Mouse (Mus musculus): ENCODE data around the gene Nostrin. TPM values are rescaled to one million over a fixed set of nuclear protein-coding genes. Genes with fewer than 3 reads are reported as not detected.
A peak's percentile ranks its signal among the peaks of the same experiment; 100 is the strongest.

Gene Nostrin
- polyA plus RNA-seq, 1 experiment from 2014 or later: 2.0 TPM

GRCm38 (mm10) chr2:69205791-69206351 lies 70.3 kb downstream of the Nostrin start, which contains the start of gene Spc25:
Spc25 (minus strand) TSS chr2:69206194.
- H3K27me3 ChIP-seq (replicated peaks): no peaks in the 10 kb centered on the region
- H3K4me1 ChIP-seq: peaks cover 14% of the 10 kb centered on the region; the same call in 1 of the 2 replicates
- WGBS: under 1% methylated on average over 44 of the region's 46 CpGs
- H3K9ac ChIP-seq (replicated peaks): peak within 1 kb of the TSS; percentile 47
- H3K9me3 ChIP-seq (replicated peaks): no peaks in the 10 kb centered on the region
- no peak within 1 kb of the TSS for H3K27ac ChIP-seq (replicated peaks)
- peak within 1 kb of the TSS; percentile 71 for H3K4me3 ChIP-seq (replicated peaks)
- peak within 1 kb of the TSS; percentile 96 for H3K4me2 ChIP-seq
- no peaks in the 10 kb centered on the region for H3K36me3 ChIP-seq
- ATAC-seq (ENCODE audit: low FRiP score): peak; percentile 100

GRCm38 (mm10) chr2:69206523-69206922 lies 70.9 kb downstream of the Nostrin start:
- Histone ChIP-seq H3K4me2 (peak overlapping the region; percentile 96), H3K9ac (replicated peaks) (no peak overlapping the region), H3K4me3 (replicated peaks) (no peak overlapping the region), H3K4me1 (peaks cover 14% of the 10 kb centered on the region; the same call in 1 of the 2 replicates), H3K27me3 (replicated peaks) (no peaks in the 10 kb centered on the region), H3K36me3 (no peaks in the 10 kb centered on the region), H3K9me3 (replicated peaks) (no peaks in the 10 kb centered on the region), H3K27ac (replicated peaks) (no peak overlapping the region)
- no peak for ATAC-seq (ENCODE audit: low FRiP score)
- 25% methylated on average over 7 of the region's 7 CpGs for WGBS

DNA sequence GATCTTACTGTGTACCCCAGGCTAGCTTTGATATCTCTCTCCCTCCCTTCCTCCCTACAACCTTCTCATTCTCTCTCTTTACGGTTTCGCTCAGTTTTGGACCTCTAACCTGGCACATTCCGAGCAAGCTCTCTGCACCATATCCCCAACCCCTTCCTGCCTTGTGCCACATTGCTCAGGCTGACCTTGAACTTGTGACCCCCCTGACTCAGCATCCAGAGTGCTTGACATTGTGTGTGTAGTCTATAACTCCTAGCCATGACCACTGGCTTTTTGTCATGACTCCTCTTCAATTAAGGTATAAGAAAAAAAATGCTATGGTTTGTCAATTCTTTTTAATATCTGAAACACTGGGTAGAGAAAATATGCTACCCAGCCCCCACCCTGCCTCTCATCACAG lies 74.1 kb downstream of the Nostrin start:
- H3K4me2 ChIP-seq: no peak overlapping the region
- H3K4me3 ChIP-seq (replicated peaks): no peak overlapping the region
- WGBS: 82% methylated on average over 3 of the region's 3 CpGs
- H3K9ac ChIP-seq (replicated peaks): no peak overlapping the region
- H3K27me3 ChIP-seq (replicated peaks): no peaks in the 10 kb centered on the region
- no peak for ATAC-seq (ENCODE audit: low FRiP score)
- H3K36me3 ChIP-seq: no peaks in the 10 kb centered on the region
- H3K9me3 ChIP-seq (replicated peaks): no peaks in the 10 kb centered on the region
- H3K27ac ChIP-seq (replicated peaks): no peak overlapping the region
- H3K4me1 ChIP-seq: peaks cover 14% of the 10 kb centered on the region; the same call in 1 of the 2 replicates

GRCm38 (mm10) chr2:69210773-69211172 lies 75.2 kb downstream of the Nostrin start, which contains the start of gene G6pc2:
G6pc2 (plus strand) TSS chr2:69211073.
- WGBS: 75% methylated on average over 7 of the region's 7 CpGs

DNA sequence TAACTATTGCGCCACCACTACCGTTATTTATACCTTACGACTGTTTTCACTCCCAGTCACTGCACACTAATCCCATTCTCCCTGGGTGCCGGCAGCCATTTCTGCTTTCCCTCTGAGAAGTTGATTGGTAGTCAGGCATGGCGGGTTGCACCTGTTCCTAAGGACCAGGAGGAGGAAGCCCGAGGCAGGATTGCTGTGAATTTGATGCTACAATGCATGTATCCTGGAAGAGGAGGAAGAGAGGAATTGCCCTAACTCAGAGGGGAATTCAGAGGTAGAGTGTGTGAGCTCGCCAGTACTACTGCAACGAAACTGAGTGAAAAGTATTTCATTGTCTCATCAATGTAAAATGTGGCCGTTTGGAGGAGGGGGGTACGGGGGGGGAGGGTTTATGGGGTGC lies 77.1 kb downstream of the Nostrin start:
- Histone ChIP-seq H3K27me3 (replicated peaks) (no peaks in the 10 kb centered on the region), H3K4me2 (no peak overlapping the region), H3K4me3 (replicated peaks) (no peak overlapping the region), H3K9me3 (replicated peaks) (no peaks in the 10 kb centered on the region), H3K4me1 (no peaks in the 10 kb centered on the region), H3K36me3 (no peaks in the 10 kb centered on the region), H3K9ac (replicated peaks) (no peak overlapping the region), H3K27ac (replicated peaks) (no peak overlapping the region)
- peak; percentile 55; the same call in 1 of the 2 replicates for ATAC-seq (ENCODE audit: low FRiP score)
- 56% methylated on average over 10 of the region's 10 CpGs for WGBS

More at GRCm38 (mm10) chr2:69210773-69211172, 75.2 kb downstream of the Nostrin start, which contains the start of gene G6pc2:
- no peaks in the 10 kb centered on the region for H3K27me3 ChIP-seq (replicated peaks)
- H3K4me3 ChIP-seq (replicated peaks): no peak within 1 kb of the TSS
- no peak within 1 kb of the TSS for H3K27ac ChIP-seq (replicated peaks)
- H3K4me2 ChIP-seq: no peak within 1 kb of the TSS
- ATAC-seq (ENCODE audit: low FRiP score): no peak
- peaks cover 4% of the 10 kb centered on the region; the same call in 1 of the 2 replicates for H3K4me1 ChIP-seq
- no peak within 1 kb of the TSS for H3K9ac ChIP-seq (replicated peaks)
- H3K36me3 ChIP-seq: no peaks in the 10 kb centered on the region
- no peaks in the 10 kb centered on the region for H3K9me3 ChIP-seq (replicated peaks)

- Histone ChIP-seq H3K9me3 (replicated peaks) (no peaks in the 10 kb centered on the region), H3K4me2 (no peak overlapping the region), H3K27ac (replicated peaks) (no peak overlapping the region), H3K4me3 (replicated peaks) (no peak overlapping the region), H3K27me3 (replicated peaks) (no peaks in the 10 kb centered on the region), H3K4me1 (no peaks in the 10 kb centered on the region), H3K9ac (replicated peaks) (no peak overlapping the region), H3K36me3 (no peaks in the 10 kb centered on the region)
- no peak for ATAC-seq (ENCODE audit: low FRiP score)
- WGBS: 46% methylated on average over 7 of the region's 7 CpGs
Observed at GRCm38 (mm10) chr2:69215242-69215641, 79.6 kb downstream of the Nostrin start.

DNA sequence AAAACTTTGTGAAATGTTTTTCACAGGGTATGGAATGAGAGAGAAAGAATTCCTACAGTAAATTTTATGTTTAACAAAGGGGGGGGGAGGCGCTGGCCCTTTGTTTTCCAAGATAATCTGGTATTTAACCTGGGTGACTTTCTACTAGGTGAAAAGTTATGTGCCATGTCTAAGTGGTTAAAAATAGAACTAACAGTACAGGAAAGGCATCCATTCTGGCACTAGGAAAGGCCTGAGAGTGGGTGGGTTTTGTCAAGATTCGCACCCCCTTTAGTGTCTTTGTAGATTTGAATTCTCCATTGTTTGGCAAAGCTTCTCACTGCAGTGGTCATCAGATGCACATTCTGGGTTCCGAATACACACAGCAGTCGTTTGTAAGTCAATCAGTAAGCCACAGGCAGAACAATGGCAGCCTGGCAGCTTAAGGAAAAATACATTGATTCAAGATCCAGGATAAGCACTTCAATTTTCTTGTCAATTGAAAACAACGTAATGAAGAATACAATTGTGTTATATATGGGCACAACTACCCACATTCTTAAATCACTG lies 86.3 kb downstream of the Nostrin start:
- H3K9ac ChIP-seq (replicated peaks): no peak overlapping the region
- no peaks in the 10 kb centered on the region for H3K36me3 ChIP-seq
- H3K4me2 ChIP-seq: no peak overlapping the region
- no peak overlapping the region for H3K4me3 ChIP-seq (replicated peaks)
- H3K9me3 ChIP-seq (replicated peaks): no peaks in the 10 kb centered on the region
- H3K27ac ChIP-seq (replicated peaks): no peak overlapping the region
- WGBS: 41% methylated on average over 5 of the region's 5 CpGs
- H3K27me3 ChIP-seq (replicated peaks): no peaks in the 10 kb centered on the region
- peaks cover 5% of the 10 kb centered on the region; the same call in 1 of the 2 replicates for H3K4me1 ChIP-seq
- ATAC-seq (ENCODE audit: low FRiP score): no peak

- Histone ChIP-seq H3K4me3 (replicated peaks) (no peak overlapping the region), H3K36me3 (no peaks in the 10 kb centered on the region), H3K4me2 (no peak overlapping the region), H3K27ac (replicated peaks) (no peak overlapping the region), H3K27me3 (replicated peaks) (no peaks in the 10 kb centered on the region), H3K9me3 (replicated peaks) (no peaks in the 10 kb centered on the region), H3K9ac (replicated peaks) (no peak overlapping the region), H3K4me1 (peaks cover 5% of the 10 kb centered on the region; the same call in 1 of the 2 replicates)
- WGBS: 36% methylated on average over 10 of the region's 10 CpGs
- no peak for ATAC-seq (ENCODE audit: low FRiP score)
Observed at GRCm38 (mm10) chr2:69222815-69223214, 87.2 kb downstream of the Nostrin start.

- H3K9me3 ChIP-seq (replicated peaks): no peaks in the 10 kb centered on the region
- no peaks in the 10 kb centered on the region for H3K27me3 ChIP-seq (replicated peaks)
- peaks cover 5% of the 10 kb centered on the region; the same call in 1 of the 2 replicates for H3K4me1 ChIP-seq
- no peak overlapping the region for H3K4me3 ChIP-seq (replicated peaks)
- no peak for ATAC-seq (ENCODE audit: low FRiP score)
- no peak overlapping the region for H3K9ac ChIP-seq (replicated peaks)
- no peak overlapping the region for H3K27ac ChIP-seq (replicated peaks)
- no peaks in the 10 kb centered on the region for H3K36me3 ChIP-seq
- no peak overlapping the region for H3K4me2 ChIP-seq
- 68% methylated on average over 2 of the region's 2 CpGs for WGBS
Observed at GRCm38 (mm10) chr2:69224724-69225123, 89.1 kb downstream of the Nostrin start.

- Histone ChIP-seq H3K36me3 (no peaks in the 10 kb centered on the region), H3K4me1 (peaks cover 5% of the 10 kb centered on the region; the same call in 1 of the 2 replicates), H3K27me3 (replicated peaks) (no peaks in the 10 kb centered on the region), H3K9me3 (replicated peaks) (no peaks in the 10 kb centered on the region), H3K9ac (replicated peaks) (no peak overlapping the region), H3K4me2 (no peak overlapping the region), H3K27ac (replicated peaks) (no peak overlapping the region), H3K4me3 (replicated peaks) (no peak overlapping the region)
- ATAC-seq (ENCODE audit: low FRiP score): no peak
- WGBS: 95% methylated on average over 9 of the region's 9 CpGs
Observed at GRCm38 (mm10) chr2:69226876-69227275, 91.3 kb downstream of the Nostrin start.

DNA sequence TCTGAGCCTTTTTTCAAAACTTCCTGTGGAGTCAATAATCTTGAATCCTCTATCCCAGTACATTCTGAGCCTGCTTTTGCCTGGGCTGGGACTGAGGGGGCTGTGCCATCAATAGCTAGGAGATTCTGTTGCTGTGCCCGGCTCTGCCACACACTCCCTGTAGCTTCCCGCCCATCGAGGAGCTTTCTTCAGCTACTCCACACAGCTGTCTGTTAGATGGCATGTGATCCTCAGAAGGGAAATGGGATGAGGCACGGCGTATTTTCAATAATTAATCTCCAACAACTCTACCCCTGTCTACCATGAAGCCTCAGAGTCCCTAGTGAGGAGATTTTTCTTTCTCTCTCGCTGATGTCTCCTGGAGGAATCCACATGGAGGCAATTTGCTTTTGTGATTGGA lies 93.0 kb downstream of the Nostrin start:
- H3K27ac ChIP-seq (replicated peaks): peak overlapping the region; percentile 30; the same call in 1 of the 2 replicates
- H3K36me3 ChIP-seq: no peaks in the 10 kb centered on the region
- 53% methylated on average over 6 of the region's 6 CpGs for WGBS
- no peak for ATAC-seq (ENCODE audit: low FRiP score)
- no peaks in the 10 kb centered on the region for H3K27me3 ChIP-seq (replicated peaks)
- H3K9me3 ChIP-seq (replicated peaks): no peaks in the 10 kb centered on the region
- H3K4me2 ChIP-seq: no peak overlapping the region
- H3K4me1 ChIP-seq: no peaks in the 10 kb centered on the region
- no peak overlapping the region for H3K9ac ChIP-seq (replicated peaks)
- H3K4me3 ChIP-seq (replicated peaks): no peak overlapping the region

DNA sequence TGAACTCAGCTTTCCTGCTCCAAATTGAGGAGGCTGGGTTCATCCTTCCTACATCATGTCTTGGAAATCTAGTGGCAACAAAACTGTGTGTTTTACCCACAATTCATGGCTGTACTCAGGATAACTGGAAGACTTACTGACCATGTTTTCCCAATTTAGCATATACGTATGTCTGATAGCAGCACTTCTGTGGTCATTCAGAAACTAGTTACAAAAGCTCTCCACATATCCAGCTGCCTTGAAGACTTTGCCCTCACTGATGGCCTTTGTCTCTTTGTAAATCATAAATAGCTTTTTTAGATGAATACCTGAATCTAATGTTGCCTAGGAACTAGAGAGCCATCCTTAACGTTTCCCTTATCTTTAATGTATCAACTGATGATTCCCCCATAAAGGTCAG lies 94.5 kb downstream of the Nostrin start:
- H3K9me3 ChIP-seq (replicated peaks): no peaks in the 10 kb centered on the region
- no peaks in the 10 kb centered on the region for H3K27me3 ChIP-seq (replicated peaks)
- WGBS: 84% methylated on average over 2 of the region's 2 CpGs
- no peak overlapping the region for H3K9ac ChIP-seq (replicated peaks)
- no peaks in the 10 kb centered on the region for H3K36me3 ChIP-seq
- no peaks in the 10 kb centered on the region for H3K4me1 ChIP-seq
- no peak overlapping the region for H3K4me2 ChIP-seq
- H3K27ac ChIP-seq (replicated peaks): no peak overlapping the region
- H3K4me3 ChIP-seq (replicated peaks): no peak overlapping the region
- ATAC-seq (ENCODE audit: low FRiP score): no peak

Measured in neural tube, embryonic 15.5 days (tissue).